Mouse (Mus musculus): ENCODE data around the gene 4933405O20Rik. TPM values are rescaled to one million over a fixed set of nuclear protein-coding genes. Genes with fewer than 3 reads are reported as not detected.

4933405O20Rik gene
- polyA plus RNA-seq (2014; fragmentation: Nextera tagmentation; extraction: Ambion mirVana), result not detected in 2 replicates

GRCm38 (mm10) chr7:50598890-50599289 lies at the start of gene 4933405O20Rik:
TSS of gene 4933405O20Rik (plus strand) at chr7:50599190.
- Histone ChIP-seq H3K4me2 (ENCODE audit: low read depth, low read length) (no peak within 1 kb of the TSS), H3K27me3 (replicated peaks; ENCODE audit: control insufficient read depth, insufficient read depth, low read length) (no peaks in the 10 kb centered on the region), H3K4me3 (ENCODE audit: low read depth, low read length) (no peak within 1 kb of the TSS), H3K9ac (ENCODE audit: low read depth, low read length) (no peak within 1 kb of the TSS), H3K4me1 (ENCODE audit: control insufficient read depth, insufficient read depth, low read length) (no peaks in the 10 kb centered on the region), H3K9me3 (ENCODE audit: control insufficient read depth, low read length) (no peaks in the 10 kb centered on the region), H3K27ac (replicated peaks; ENCODE audit: low read depth, low read length) (no peak within 1 kb of the TSS), H3K36me3 (ENCODE audit: control insufficient read depth, insufficient read depth, low read length) (no peaks in the 10 kb centered on the region)
- no peak for DNase-seq (ENCODE audit: low spot score)
- ATAC-seq (ENCODE audit: low read depth), result no peak
- WGBS, result 72% methylated on average over 3 of the region's 3 CpGs

GRCm38 (mm10) chr7:50549572-50549971 lies 49.4 kb upstream of the 4933405O20Rik start:
- Histone ChIP-seq H3K4me1 (ENCODE audit: control insufficient read depth, insufficient read depth, low read length) (no peaks in the 10 kb centered on the region), H3K27me3 (replicated peaks; ENCODE audit: control insufficient read depth, insufficient read depth, low read length) (no peaks in the 10 kb centered on the region), H3K4me2 (ENCODE audit: low read depth, low read length) (no peak overlapping the region), H3K4me3 (ENCODE audit: low read depth, low read length) (no peak overlapping the region), H3K9me3 (ENCODE audit: control insufficient read depth, low read length) (no peaks in the 10 kb centered on the region), H3K36me3 (ENCODE audit: control insufficient read depth, insufficient read depth, low read length) (no peaks in the 10 kb centered on the region), H3K9ac (ENCODE audit: low read depth, low read length) (no peak overlapping the region), H3K27ac (replicated peaks; ENCODE audit: low read depth, low read length) (no peak overlapping the region)
- DNase-seq (ENCODE audit: low spot score), result no peak
- 77% methylated on average over 3 of the region's 3 CpGs for WGBS
- no peak for ATAC-seq (ENCODE audit: low read depth)

DNA sequence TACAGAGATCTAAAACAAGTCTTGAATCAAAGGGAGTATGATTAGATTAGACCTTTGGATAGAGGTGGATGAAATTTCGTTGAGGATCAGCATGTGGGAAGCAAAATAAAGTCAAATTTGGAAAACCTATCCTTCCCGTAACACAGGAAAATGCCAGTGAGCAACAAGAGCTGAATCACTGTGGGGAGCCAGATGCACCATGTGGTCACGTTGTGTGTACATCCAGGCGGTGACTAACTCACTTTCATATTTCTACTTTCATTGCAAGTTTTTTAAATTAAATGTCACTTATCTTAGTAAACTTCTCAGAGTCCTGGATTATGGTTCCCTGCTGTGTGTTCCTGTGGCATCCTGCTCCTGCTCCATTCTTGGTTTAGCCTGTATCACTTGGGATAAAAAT lies 47.6 kb upstream of the 4933405O20Rik start:
- ATAC-seq (ENCODE audit: low read depth), result no peak
- H3K9ac ChIP-seq (ENCODE audit: low read depth, low read length), result no peak overlapping the region
- no peak overlapping the region for H3K27ac ChIP-seq (replicated peaks; ENCODE audit: low read depth, low read length)
- no peak overlapping the region for H3K4me2 ChIP-seq (ENCODE audit: low read depth, low read length)
- H3K27me3 ChIP-seq (replicated peaks; ENCODE audit: control insufficient read depth, insufficient read depth, low read length), result no peaks in the 10 kb centered on the region
- no peaks in the 10 kb centered on the region for H3K9me3 ChIP-seq (ENCODE audit: control insufficient read depth, low read length)
- no peaks in the 10 kb centered on the region for H3K4me1 ChIP-seq (ENCODE audit: control insufficient read depth, insufficient read depth, low read length)
- no peak for DNase-seq (ENCODE audit: low spot score)
- 76% methylated on average over 4 of the region's 4 CpGs for WGBS
- H3K36me3 ChIP-seq (ENCODE audit: control insufficient read depth, insufficient read depth, low read length), result no peaks in the 10 kb centered on the region
- H3K4me3 ChIP-seq (ENCODE audit: low read depth, low read length), result no peak overlapping the region

DNA sequence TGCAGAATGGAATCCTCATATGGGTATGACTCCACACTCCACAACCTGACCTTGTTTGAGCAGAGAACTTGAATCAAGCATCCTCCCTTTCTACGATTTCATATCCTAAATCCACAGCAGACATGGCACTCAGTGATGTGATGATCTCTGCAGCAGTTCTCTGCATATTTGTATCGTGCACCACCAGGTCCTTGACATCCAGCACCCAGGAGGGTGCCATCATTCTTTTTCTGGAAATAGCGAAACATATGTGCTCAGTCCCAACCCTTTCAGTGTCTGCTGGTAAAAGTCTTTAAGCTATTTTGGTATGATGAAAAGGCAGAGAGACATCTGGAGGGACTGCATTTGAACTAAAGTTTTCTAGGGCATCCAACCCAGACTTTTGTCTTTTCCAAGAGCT lies 36.3 kb upstream of the 4933405O20Rik start:
- Histone ChIP-seq H3K27ac (replicated peaks; ENCODE audit: low read depth, low read length) (no peak overlapping the region), H3K4me1 (ENCODE audit: control insufficient read depth, insufficient read depth, low read length) (no peaks in the 10 kb centered on the region), H3K9ac (ENCODE audit: low read depth, low read length) (no peak overlapping the region), H3K27me3 (replicated peaks; ENCODE audit: control insufficient read depth, insufficient read depth, low read length) (no peaks in the 10 kb centered on the region), H3K9me3 (ENCODE audit: control insufficient read depth, low read length) (no peaks in the 10 kb centered on the region), H3K36me3 (ENCODE audit: control insufficient read depth, insufficient read depth, low read length) (no peaks in the 10 kb centered on the region), H3K4me3 (ENCODE audit: low read depth, low read length) (no peak overlapping the region), H3K4me2 (ENCODE audit: low read depth, low read length) (no peak overlapping the region)
- DNase-seq (ENCODE audit: low spot score), result no peak
- 83% methylated on average over 3 of the region's 3 CpGs for WGBS
- ATAC-seq (ENCODE audit: low read depth), result no peak

DNA sequence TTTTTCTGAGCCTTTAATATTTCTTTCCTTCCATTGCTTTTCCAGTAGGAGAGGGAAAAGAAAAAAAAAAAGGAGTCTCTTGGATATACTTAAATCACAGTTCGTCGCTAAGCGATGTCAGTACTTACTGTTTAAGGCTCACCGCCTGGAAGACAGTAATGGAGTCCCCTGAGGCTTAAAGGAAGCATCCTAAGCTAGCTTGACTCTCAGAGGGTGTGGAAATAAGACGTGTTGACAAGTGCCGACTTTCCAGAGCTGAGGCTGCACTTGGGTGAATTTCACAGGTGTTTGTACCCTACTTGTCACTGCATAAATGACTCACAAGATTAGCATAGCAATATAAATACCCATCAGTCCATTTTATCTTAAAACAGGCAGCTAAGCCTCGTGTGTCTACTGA lies 25.1 kb upstream of the 4933405O20Rik start:
- ATAC-seq (ENCODE audit: low read depth) (no peak), DNase-seq (ENCODE audit: low spot score) (peak; percentile 28)
- Histone ChIP-seq H3K4me2 (ENCODE audit: low read depth, low read length) (no peak overlapping the region), H3K4me3 (ENCODE audit: low read depth, low read length) (no peak overlapping the region), H3K9ac (ENCODE audit: low read depth, low read length) (no peak overlapping the region), H3K9me3 (ENCODE audit: control insufficient read depth, low read length) (no peaks in the 10 kb centered on the region), H3K4me1 (ENCODE audit: control insufficient read depth, insufficient read depth, low read length) (no peaks in the 10 kb centered on the region), H3K27ac (replicated peaks; ENCODE audit: low read depth, low read length) (no peak overlapping the region), H3K36me3 (ENCODE audit: control insufficient read depth, insufficient read depth, low read length) (no peaks in the 10 kb centered on the region), H3K27me3 (replicated peaks; ENCODE audit: control insufficient read depth, insufficient read depth, low read length) (no peaks in the 10 kb centered on the region)
- WGBS, result 62% methylated on average over 7 of the region's 7 CpGs

GRCm38 (mm10) chr7:50588642-50589424 lies 10.2 kb upstream of the 4933405O20Rik start:
- Histone ChIP-seq H3K9ac (ENCODE audit: low read depth, low read length) (no peak overlapping the region), H3K9me3 (ENCODE audit: control insufficient read depth, low read length) (no peaks in the 10 kb centered on the region), H3K4me3 (ENCODE audit: low read depth, low read length) (no peak overlapping the region), H3K27ac (replicated peaks; ENCODE audit: low read depth, low read length) (no peak overlapping the region), H3K27me3 (replicated peaks; ENCODE audit: control insufficient read depth, insufficient read depth, low read length) (no peaks in the 10 kb centered on the region), H3K4me1 (ENCODE audit: control insufficient read depth, insufficient read depth, low read length) (no peaks in the 10 kb centered on the region), H3K36me3 (ENCODE audit: control insufficient read depth, insufficient read depth, low read length) (no peaks in the 10 kb centered on the region), H3K4me2 (ENCODE audit: low read depth, low read length) (no peak overlapping the region)
- WGBS, result 63% methylated on average over 8 of the region's 8 CpGs
- DNase-seq (ENCODE audit: low spot score), result no peak
- ATAC-seq (ENCODE audit: low read depth), result no peak

GRCm38 (mm10) chr7:50614101-50614500 lies 15.1 kb downstream of the 4933405O20Rik start:
- H3K27me3 ChIP-seq (replicated peaks; ENCODE audit: control insufficient read depth, insufficient read depth, low read length), result no peaks in the 10 kb centered on the region
- DNase-seq (ENCODE audit: low spot score), result peak; percentile 50
- no peak overlapping the region for H3K4me2 ChIP-seq (ENCODE audit: low read depth, low read length)
- H3K36me3 ChIP-seq (ENCODE audit: control insufficient read depth, insufficient read depth, low read length), result no peaks in the 10 kb centered on the region
- H3K9ac ChIP-seq (ENCODE audit: low read depth, low read length), result no peak overlapping the region
- H3K27ac ChIP-seq (replicated peaks; ENCODE audit: low read depth, low read length), result no peak overlapping the region
- no peak for ATAC-seq (ENCODE audit: low read depth)
- 64% methylated on average over 2 of the region's 2 CpGs for WGBS
- H3K4me1 ChIP-seq (ENCODE audit: control insufficient read depth, insufficient read depth, low read length), result no peaks in the 10 kb centered on the region
- H3K9me3 ChIP-seq (ENCODE audit: control insufficient read depth, low read length), result no peaks in the 10 kb centered on the region
- no peak overlapping the region for H3K4me3 ChIP-seq (ENCODE audit: low read depth, low read length)

- WGBS, result 46% methylated on average over 3 of the region's 3 CpGs
These were observed 30.2 kb downstream of the 4933405O20Rik start for GRCm38 (mm10) chr7:50629186-50629585.

GRCm38 (mm10) chr7:50633147-50633546 lies 34.2 kb downstream of the 4933405O20Rik start:
- Histone ChIP-seq H3K27ac (replicated peaks; ENCODE audit: low read depth, low read length) (no peak overlapping the region), H3K4me2 (ENCODE audit: low read depth, low read length) (no peak overlapping the region), H3K36me3 (ENCODE audit: control insufficient read depth, insufficient read depth, low read length) (no peaks in the 10 kb centered on the region), H3K4me3 (ENCODE audit: low read depth, low read length) (no peak overlapping the region), H3K27me3 (replicated peaks; ENCODE audit: control insufficient read depth, insufficient read depth, low read length) (no peaks in the 10 kb centered on the region), H3K4me1 (ENCODE audit: control insufficient read depth, insufficient read depth, low read length) (no peaks in the 10 kb centered on the region), H3K9me3 (ENCODE audit: control insufficient read depth, low read length) (no peaks in the 10 kb centered on the region), H3K9ac (ENCODE audit: low read depth, low read length) (no peak overlapping the region)
- no peak for ATAC-seq (ENCODE audit: low read depth)
- no peak for DNase-seq (ENCODE audit: low spot score)
- 74% methylated on average over 2 of the region's 2 CpGs for WGBS

More at GRCm38 (mm10) chr7:50629186-50629585, 30.2 kb downstream of the 4933405O20Rik start:
- DNase-seq (ENCODE audit: low spot score) (peak; percentile 61), ATAC-seq (ENCODE audit: low read depth) (peak; percentile 86; the same call in 1 of the 2 replicates)
- H3K4me2 ChIP-seq (ENCODE audit: low read depth, low read length), result no peak overlapping the region
- H3K9ac ChIP-seq (ENCODE audit: low read depth, low read length), result no peak overlapping the region
- H3K4me1 ChIP-seq (ENCODE audit: control insufficient read depth, insufficient read depth, low read length), result no peaks in the 10 kb centered on the region
- no peaks in the 10 kb centered on the region for H3K36me3 ChIP-seq (ENCODE audit: control insufficient read depth, insufficient read depth, low read length)
- H3K27me3 ChIP-seq (replicated peaks; ENCODE audit: control insufficient read depth, insufficient read depth, low read length), result no peaks in the 10 kb centered on the region
- H3K27ac ChIP-seq (replicated peaks; ENCODE audit: low read depth, low read length), result no peak overlapping the region
- no peaks in the 10 kb centered on the region for H3K9me3 ChIP-seq (ENCODE audit: control insufficient read depth, low read length)
- no peak overlapping the region for H3K4me3 ChIP-seq (ENCODE audit: low read depth, low read length)

All from embryonic facial prominence, embryonic 14.5 days (tissue).